In the genomic region with DNA sequence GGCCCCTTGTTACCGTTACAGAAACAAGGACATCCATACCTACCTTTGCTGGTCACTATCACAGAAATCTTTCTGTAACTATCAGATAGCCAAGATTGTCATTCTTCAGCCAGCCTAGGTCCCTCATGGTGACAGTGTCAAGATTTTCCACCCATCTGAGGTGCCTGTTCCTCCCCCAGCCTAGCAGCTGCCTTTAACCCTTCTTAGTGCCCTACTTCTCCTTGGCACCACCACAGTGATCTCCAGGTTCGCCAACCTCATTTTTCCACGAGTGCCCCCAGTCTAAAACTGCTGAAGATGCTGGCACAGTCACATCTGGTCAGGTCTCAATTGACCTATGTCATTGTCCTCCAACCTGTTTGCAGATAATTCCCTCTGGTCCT, we compare ENCODE assay signal across 9 mouse cellular contexts. TPM values are rescaled to one million over a fixed set of nuclear protein-coding genes. Genes with fewer than 3 reads are reported as not detected.
A peak's percentile ranks its signal among the peaks of the same experiment; 100 is the strongest.
DNase-seq lines count a peak whose midpoint lies in the region; ATAC-seq and TF ChIP-seq lines count a peak whose summit lies in the region.
"Had no signal": no experiment of that assay in that cellular context is flagged by ENCODE, and none has a peak within 500 bp of the region (broad histone marks: within the 10 kb centered on the region; RNA-seq: fewer than 3 reads in every experiment).

No protein-coding gene starts in this region.

- peaks cover 24% of the 10 kb centered on the region for H3K27me3 ChIP-seq in kidney, embryonic 16.5 days (ENCODE audit: insufficient read depth, low read length)
- H3K27me3 ChIP-seq in embryonic facial prominence, embryonic 10.5 days (replicated peaks; ENCODE audit: low read depth, poor library complexity, severe bottlenecking): peaks cover 75% of the 10 kb centered on the region
- no peaks in the 10 kb centered on the region for H3K27me3 ChIP-seq in hindbrain, embryonic 16.5 days (replicated peaks; ENCODE audit: control insufficient read depth, insufficient read depth, low read length)
- no peaks in the 10 kb centered on the region for H3K27me3 ChIP-seq in midbrain, postnatal 0 days (ENCODE audit: insufficient read depth, low read length)

- H3K4me1 ChIP-seq in kidney, embryonic 16.5 days (ENCODE audit: insufficient read depth, low read length): peaks cover 14% of the 10 kb centered on the region; the same call in 1 of the 2 replicates
- H3K4me1 ChIP-seq in embryonic facial prominence, embryonic 10.5 days: peaks cover 19% of the 10 kb centered on the region
- peaks cover 26% of the 10 kb centered on the region for H3K4me1 ChIP-seq in hindbrain, embryonic 16.5 days (ENCODE audit: control insufficient read depth, insufficient read depth, low read depth, low read length)
- H3K4me1 ChIP-seq in midbrain, postnatal 0 days (ENCODE audit: insufficient read depth, low read length): peaks cover 30% of the 10 kb centered on the region

- no peak overlapping the region for H3K27ac ChIP-seq in kidney, embryonic 16.5 days (ENCODE audit: low read length)
- no peak overlapping the region for H3K27ac ChIP-seq in embryonic facial prominence, embryonic 10.5 days (replicated peaks)
- H3K27ac ChIP-seq in hindbrain, embryonic 16.5 days (ENCODE audit: low read depth, low read length): peak overlapping the region; percentile 74
- H3K27ac ChIP-seq in midbrain, postnatal 0 days (ENCODE audit: low read depth, low read length): peak overlapping the region; percentile 74

- no peak for TF ChIP-seq CTCF in midbrain, postnatal 0 days (IDR thresholded peaks at IDR 0.05)

- no peaks in the 10 kb centered on the region for H3K36me3 ChIP-seq in kidney, embryonic 16.5 days (ENCODE audit: insufficient read depth, low read length)
- H3K36me3 ChIP-seq in embryonic facial prominence, embryonic 10.5 days (replicated peaks): no peaks in the 10 kb centered on the region
- no peaks in the 10 kb centered on the region for H3K36me3 ChIP-seq in hindbrain, embryonic 16.5 days (ENCODE audit: control insufficient read depth, insufficient read depth, low read length)
- no peaks in the 10 kb centered on the region for H3K36me3 ChIP-seq in midbrain, postnatal 0 days (ENCODE audit: insufficient read depth, low read length)

- WGBS in kidney, embryonic 16.5 days: 45% methylated on average over 3 of the region's 3 CpGs
- 60% methylated on average over 3 of the region's 3 CpGs for WGBS in embryonic facial prominence, embryonic 10.5 days
- WGBS in hindbrain, embryonic 16.5 days: 40% methylated on average over 3 of the region's 3 CpGs
- 40% methylated on average over 3 of the region's 3 CpGs for WGBS in midbrain, postnatal 0 days

- no peak for ATAC-seq in kidney, embryonic 16.5 days (ENCODE audit: low FRiP score, low TSS enrichment)
- ATAC-seq in hindbrain, embryonic 16.5 days: peak; percentile 9; the same call in 1 of the 2 replicates
- ATAC-seq in midbrain, postnatal 0 days (ENCODE audit: low FRiP score): no peak

- intact Hi-C loops in left cerebral cortex, postnatal 25 days (cut with DNase I): loop anchor here (2.0 kb wide), 1 partner anchor 97 kb away; the partner anchor contains the start of gene Map3k14

- no peak for DNase-seq in kidney, adult 8-10 months
- no peak for DNase-seq in embryonic facial prominence, embryonic 10.5 days (ENCODE audit: low spot score)
- no peak for DNase-seq in midbrain, postnatal 0 days (ENCODE audit: low spot score)
- no peak for DNase-seq in adrenal gland, postnatal 36 days
- DNase-seq in left cerebral cortex, postnatal 25 days (ENCODE audit: low spot score in 2 of 2): no peak
- DNase-seq in kidney, adult 9 months: no peak

- peak overlapping the region; percentile 79 for H3K9ac ChIP-seq in kidney, embryonic 16.5 days (replicated peaks; ENCODE audit: low read length)
- H3K9ac ChIP-seq in hindbrain, embryonic 16.5 days (ENCODE audit: low read depth, low read length): peak overlapping the region; percentile 49; the same call in 1 of the 2 replicates
- H3K9ac ChIP-seq in midbrain, postnatal 0 days (replicated peaks; ENCODE audit: low read length, poor library complexity, severe bottlenecking): peak overlapping the region; percentile 89

- H3K4me2 ChIP-seq in kidney, embryonic 16.5 days (replicated peaks; ENCODE audit: low read depth, low read length): peak overlapping the region; percentile 99
- peak overlapping the region; percentile 79 for H3K4me2 ChIP-seq in hindbrain, embryonic 16.5 days (ENCODE audit: low read length)
- H3K4me2 ChIP-seq in midbrain, postnatal 0 days (ENCODE audit: low read depth, low read length, poor library complexity, severe bottlenecking): peak overlapping the region; percentile 89

- peaks cover 6% of the 10 kb centered on the region; the same call in 1 of the 2 replicates for H3K9me3 ChIP-seq in kidney, embryonic 16.5 days (ENCODE audit: low read length)
- no peaks in the 10 kb centered on the region for H3K9me3 ChIP-seq in embryonic facial prominence, embryonic 10.5 days
- no peaks in the 10 kb centered on the region for H3K9me3 ChIP-seq in hindbrain, embryonic 16.5 days (ENCODE audit: control insufficient read depth, low read length)
- H3K9me3 ChIP-seq in midbrain, postnatal 0 days (ENCODE audit: low read length): no peaks in the 10 kb centered on the region

- peak overlapping the region; percentile 64 for H3K4me3 ChIP-seq in kidney, embryonic 16.5 days (ENCODE audit: low read length)
- peak overlapping the region; percentile 73 for H3K4me3 ChIP-seq in embryonic facial prominence, embryonic 10.5 days
- H3K4me3 ChIP-seq in hindbrain, embryonic 16.5 days (ENCODE audit: low read length): peak overlapping the region; percentile 78
- H3K4me3 ChIP-seq in midbrain, postnatal 0 days (ENCODE audit: low read depth, low read length): peak overlapping the region; percentile 85

RNA-seq across cellular contexts. Expression of gene Fmnl1, which starts 0.8 kb away (rescaled TPM):
- 2.4 and 3.4 TPM in 2 replicates for polyA plus RNA-seq in kidney, embryonic 16.5 days (2015; fragmentation: Nextera tagmentation; extraction: Ambion mirVana)
- 0.49 and 0.67 TPM in 2 replicates for polyA plus RNA-seq in embryonic facial prominence, embryonic 10.5 days (2016; fragmentation: Nextera tagmentation; extraction: Ambion mirVana)
- 7.6 and 8.6 TPM in 2 replicates for polyA plus RNA-seq in hindbrain, embryonic 16.5 days (2015; fragmentation: Nextera tagmentation; extraction: Ambion mirVana)
- total RNA-seq in midbrain, postnatal 0 days (2014; rRNA removed): 12.0 and 14.3 TPM in 2 replicates
- polyA plus RNA-seq in midbrain, postnatal 0 days (2015; fragmentation: Nextera tagmentation; extraction: Ambion mirVana): 7.3 and 9.5 TPM in 2 replicates
- 10 to 100 TPM; 16.4 to 17.3 TPM for total RNA-seq in adrenal gland, postnatal 36 days (2021)
- total RNA-seq in left cerebral cortex, postnatal 25 days (2021): 100 to 1,000 TPM; 146 to 197 TPM

RNA-seq across cellular contexts. Expression of gene Hexim2, which starts 37.9 kb away (rescaled TPM):
- 11.3 and 11.8 TPM in 2 replicates for polyA plus RNA-seq in kidney, embryonic 16.5 days (2015; fragmentation: Nextera tagmentation; extraction: Ambion mirVana)
- 8.4 and 10.9 TPM in 2 replicates for polyA plus RNA-seq in embryonic facial prominence, embryonic 10.5 days (2016; fragmentation: Nextera tagmentation; extraction: Ambion mirVana)
- 27.7 and 30.2 TPM in 2 replicates for polyA plus RNA-seq in hindbrain, embryonic 16.5 days (2015; fragmentation: Nextera tagmentation; extraction: Ambion mirVana)
- 46.3 and 57.8 TPM in 2 replicates for total RNA-seq in midbrain, postnatal 0 days (2014; rRNA removed)
- 38.0 and 40.5 TPM in 2 replicates for polyA plus RNA-seq in midbrain, postnatal 0 days (2015; fragmentation: Nextera tagmentation; extraction: Ambion mirVana)
- total RNA-seq in adrenal gland, postnatal 36 days (2021): 1 to 10 TPM; 3.5 to 5.9 TPM
- total RNA-seq in left cerebral cortex, postnatal 25 days (2021): 10 to 100 TPM; 11.7 to 13.6 TPM

RNA-seq across cellular contexts. Expression of gene 1700023F06Rik, which starts 38.3 kb away (rescaled TPM):
- polyA plus RNA-seq in kidney, embryonic 16.5 days (2015; fragmentation: Nextera tagmentation; extraction: Ambion mirVana): 0.27 and 0.82 TPM in 2 replicates
- polyA plus RNA-seq in embryonic facial prominence, embryonic 10.5 days (2016; fragmentation: Nextera tagmentation; extraction: Ambion mirVana): 0.47 and 0.49 TPM in 2 replicates
- 1.9 and 3.0 TPM in 2 replicates for polyA plus RNA-seq in hindbrain, embryonic 16.5 days (2015; fragmentation: Nextera tagmentation; extraction: Ambion mirVana)
- total RNA-seq in midbrain, postnatal 0 days (2014; rRNA removed): 0.61 TPM in 1 of 2 replicates, not detected in the other
- polyA plus RNA-seq in midbrain, postnatal 0 days (2015; fragmentation: Nextera tagmentation; extraction: Ambion mirVana): 4.3 and 4.9 TPM in 2 replicates
- not detected for total RNA-seq in adrenal gland, postnatal 36 days (2021)
- 1 to 10 TPM; 1.5 to 2.4 TPM for total RNA-seq in left cerebral cortex, postnatal 25 days (2021)
- total RNA-seq: gastrocnemius, postnatal 25 days had no signal

RNA-seq across cellular contexts. Expression of gene Spata32, which starts 48.1 kb away (rescaled TPM):
- polyA plus RNA-seq in kidney, embryonic 16.5 days (2015; fragmentation: Nextera tagmentation; extraction: Ambion mirVana): not detected in 2 replicates
- polyA plus RNA-seq in embryonic facial prominence, embryonic 10.5 days (2016; fragmentation: Nextera tagmentation; extraction: Ambion mirVana): not detected in 2 replicates
- 0.99 and 1.3 TPM in 2 replicates for polyA plus RNA-seq in hindbrain, embryonic 16.5 days (2015; fragmentation: Nextera tagmentation; extraction: Ambion mirVana)
- 1.4 and 1.9 TPM in 2 replicates for total RNA-seq in midbrain, postnatal 0 days (2014; rRNA removed)
- 1.2 and 1.5 TPM in 2 replicates for polyA plus RNA-seq in midbrain, postnatal 0 days (2015; fragmentation: Nextera tagmentation; extraction: Ambion mirVana)
- total RNA-seq in adrenal gland, postnatal 36 days (2021): not detected
- total RNA-seq in left cerebral cortex, postnatal 25 days (2021): 1 to 10 TPM; 1.3 to 1.4 TPM
- total RNA-seq: gastrocnemius, postnatal 25 days had no signal

RNA-seq across cellular contexts. Expression of gene Hexim1, which starts 54.1 kb away (rescaled TPM):
- polyA plus RNA-seq in kidney, embryonic 16.5 days (2015; fragmentation: Nextera tagmentation; extraction: Ambion mirVana): 5.5 and 6.6 TPM in 2 replicates
- polyA plus RNA-seq in embryonic facial prominence, embryonic 10.5 days (2016; fragmentation: Nextera tagmentation; extraction: Ambion mirVana): 2.8 and 2.9 TPM in 2 replicates
- 4.1 and 4.7 TPM in 2 replicates for polyA plus RNA-seq in hindbrain, embryonic 16.5 days (2015; fragmentation: Nextera tagmentation; extraction: Ambion mirVana)
- total RNA-seq in midbrain, postnatal 0 days (2014; rRNA removed): 15.5 and 19.1 TPM in 2 replicates
- 3.2 and 4.5 TPM in 2 replicates for polyA plus RNA-seq in midbrain, postnatal 0 days (2015; fragmentation: Nextera tagmentation; extraction: Ambion mirVana)
- total RNA-seq in adrenal gland, postnatal 36 days (2021): 10 to 100 TPM; 68.8 to 72.2 TPM
- 10 to 100 TPM; 46.5 to 50.8 TPM for total RNA-seq in left cerebral cortex, postnatal 25 days (2021)

Comparison
In these comparisons a context has a peak if more than half of its experiments do, and no peak if none do; other contexts are left out.
1. H3K27ac ChIP-seq: peak in hindbrain, embryonic 16.5 days (single experiment) and midbrain, postnatal 0 days (single experiment); none in kidney, embryonic 16.5 days (single experiment) and embryonic facial prominence, embryonic 10.5 days (single experiment).
2. Peak in every context shown above with its lines, with median percentiles within 50 percentile points of each other: H3K4me2 ChIP-seq, H3K4me3 ChIP-seq and H3K9ac ChIP-seq.